Mouse (Mus musculus) stomach, postnatal 0 days (tissue): ENCODE measurements at regions not wholly inside any gene's neighbourhood (a gene's known extent, or its start where the extent isn't known, plus 50 kb on each side); places are given as distances from the start of the nearest gene placed in this dataset.

Experiments used
- ATAC-seq: fragments of 200-750 bp; cut with Nextera tagmentation; 2 replicates; pipeline ENCODE4 v1.8.0; 2017; ENCODE audit not compliant: low FRiP score, low TSS enrichment
- DNase-seq: peaks from one replicate; pipeline ENCODE4 v3.0.0-alpha.2; 2016; ENCODE audit warnings: low spot score
- H3K27ac ChIP-seq: fragments of 300-500 bp; sonication (generic); replicated peaks from 2 replicates; pipeline ENCODE4 v1.5.1; 2014; ENCODE audit warnings: mild to moderate bottlenecking, control low read depth
- H3K27me3 ChIP-seq: fragments of 300-500 bp; sonication (generic); 2 replicates; pipeline ENCODE4 v1.6.1; 2014; ENCODE audit warnings: low read length; ENCODE audit not compliant: control insufficient read depth, insufficient read depth
- H3K36me3 ChIP-seq: fragments of 300-500 bp; sonication (generic); 2 replicates; pipeline ENCODE4 v1.6.1; 2014; ENCODE audit warnings: low read length, mixed read lengths; ENCODE audit not compliant: control insufficient read depth, insufficient read depth
- H3K4me1 ChIP-seq: fragments of 300-500 bp; sonication (generic); replicated peaks from 2 replicates; pipeline ENCODE4 v1.6.1; 2014; ENCODE audit warnings: antibody characterized with exemption; ENCODE audit not compliant: control insufficient read depth, insufficient read depth
- H3K4me2 ChIP-seq: fragments of 300-500 bp; sonication (generic); replicated peaks from 2 replicates; pipeline ENCODE4 v1.6.1; 2014; ENCODE audit warnings: low read depth, mild to moderate bottlenecking, control low read depth, moderate library complexity
- H3K4me3 ChIP-seq: fragments of 300-500 bp; sonication (generic); 2 replicates; pipeline ENCODE4 v1.5.1; 2014; ENCODE audit warnings: low read depth, low read length, control low read depth
- H3K9ac ChIP-seq: fragments of 300-500 bp; sonication (generic); 2 replicates; pipeline ENCODE4 v1.6.1; 2014; ENCODE audit warnings: mild to moderate bottlenecking, low read length, control low read depth, mixed read lengths
- H3K9me3 ChIP-seq: fragments of 300-500 bp; sonication (generic); 2 replicates; pipeline ENCODE4 v1.6.1; 2016; ENCODE audit warnings: low read length; ENCODE audit not compliant: control insufficient read depth
- CTCF ChIP-seq: IDR thresholded peaks from 2 replicates; pipeline ENCODE4 v1.5.1; 2016; ENCODE audit warnings: antibody characterized with exemption, low read depth, mild to moderate bottlenecking, moderate library complexity
- EP300 ChIP-seq: optimal IDR thresholded peaks from 2 replicates; pipeline ENCODE3; 2016; ENCODE audit warnings: antibody characterized with exemption
- WGBS: fragments of 180-500 bp; shearing (Covaris S2); extraction: QIAGEN DNeasy Blood & Tissue Kit; methylation state at CpG from one replicate; pipeline ENCODE4 v1.1.7; 2014; 5-methylcytosine and 5-hydroxymethylcytosine counted together

GRCm38 (mm10) chr4:67539466-67539865 is 712.1 kb downstream of the Tlr4 start:
- no peak overlapping the region for H3K9ac ChIP-seq
- 60% methylated on average over 5 of the region's 5 CpGs for WGBS
- no peaks in the 10 kb centered on the region for H3K36me3 ChIP-seq
- TF ChIP-seq CTCF (no peak), EP300 (no peak)
- H3K4me2 ChIP-seq = no peak overlapping the region
- H3K27ac ChIP-seq = no peak overlapping the region
- H3K4me3 ChIP-seq = no peak overlapping the region
- ATAC-seq = no peak
- H3K4me1 ChIP-seq = no peaks in the 10 kb centered on the region
- H3K9me3 ChIP-seq = no peaks in the 10 kb centered on the region
- no peak for DNase-seq
- no peaks in the 10 kb centered on the region for H3K27me3 ChIP-seq

- no peak for DNase-seq
- H3K27ac ChIP-seq = no peak overlapping the region
- no peak for ATAC-seq
- no peaks in the 10 kb centered on the region for H3K9me3 ChIP-seq
- no peak overlapping the region for H3K4me2 ChIP-seq
- H3K27me3 ChIP-seq = no peaks in the 10 kb centered on the region
- H3K4me1 ChIP-seq = no peaks in the 10 kb centered on the region
- WGBS = 68% methylated on average over 1 of the region's 1 CpGs
- no peaks in the 10 kb centered on the region for H3K36me3 ChIP-seq
- no peak overlapping the region for H3K9ac ChIP-seq
- H3K4me3 ChIP-seq = no peak overlapping the region
- TF ChIP-seq CTCF = no peak
- TF ChIP-seq EP300 = no peak
These were observed 718.6 kb downstream of the Tlr4 start for GRCm38 (mm10) chr4:67546013-67546412.

DNA sequence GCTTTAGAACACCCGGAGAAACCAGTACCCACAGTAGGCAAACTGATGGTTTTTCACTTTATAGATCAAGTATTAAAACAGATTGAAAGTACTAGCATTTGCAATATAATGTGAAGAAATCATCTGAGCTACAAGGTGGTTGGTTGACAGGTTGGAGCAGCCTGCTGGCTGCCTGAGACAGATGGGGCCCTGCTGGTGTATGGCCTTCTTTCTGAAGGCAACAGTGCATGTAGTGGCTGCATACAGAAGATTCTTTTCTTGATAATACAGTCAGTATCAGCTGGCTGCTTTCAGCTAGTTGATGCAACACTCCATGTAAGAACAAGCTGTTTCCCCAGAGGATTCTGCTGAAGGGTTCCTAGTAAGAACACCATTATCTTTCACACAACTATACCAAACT is 720.6 kb downstream of the Tlr4 start:
- WGBS = 87% methylated on average over 1 of the region's 1 CpGs
- Histone ChIP-seq H3K27me3 (no peaks in the 10 kb centered on the region), H3K4me1 (no peaks in the 10 kb centered on the region), H3K9ac (no peak overlapping the region), H3K4me2 (no peak overlapping the region), H3K36me3 (no peaks in the 10 kb centered on the region), H3K4me3 (no peak overlapping the region), H3K27ac (no peak overlapping the region), H3K9me3 (no peaks in the 10 kb centered on the region)
- ATAC-seq (no peak), DNase-seq (no peak)
- TF ChIP-seq CTCF = no peak

DNA sequence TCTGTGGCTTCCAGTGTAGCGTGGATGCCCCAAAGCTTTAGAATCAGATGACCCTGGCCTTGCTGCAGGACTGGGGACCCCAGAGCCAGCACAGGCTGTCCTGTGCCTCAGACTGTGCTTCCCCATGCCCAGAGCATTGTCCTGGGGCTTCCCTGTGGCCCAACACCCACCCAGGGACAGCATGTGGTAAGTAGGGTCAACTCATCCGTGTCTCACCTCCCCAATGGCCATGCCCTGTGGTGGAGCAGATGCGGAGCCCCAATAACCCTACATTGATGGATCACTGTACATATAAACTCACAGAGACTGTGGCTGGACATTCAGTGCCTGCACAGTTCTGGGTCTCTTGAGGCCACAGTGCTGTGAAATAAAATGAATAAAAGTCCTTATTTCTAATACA is 726.1 kb downstream of the Tlr4 start:
- H3K4me3 ChIP-seq = no peak overlapping the region
- WGBS = 79% methylated on average over 3 of the region's 3 CpGs
- H3K9me3 ChIP-seq = no peaks in the 10 kb centered on the region
- ATAC-seq (no peak), DNase-seq (no peak)
- H3K36me3 ChIP-seq = no peaks in the 10 kb centered on the region
- no peak overlapping the region for H3K9ac ChIP-seq
- H3K27ac ChIP-seq = no peak overlapping the region
- H3K4me1 ChIP-seq = no peaks in the 10 kb centered on the region
- H3K27me3 ChIP-seq = no peaks in the 10 kb centered on the region
- H3K4me2 ChIP-seq = no peak overlapping the region
- TF ChIP-seq EP300 (no peak), CTCF (no peak)

GRCm38 (mm10) chr4:67574816-67575215 is 747.4 kb downstream of the Tlr4 start:
- H3K4me2 ChIP-seq = no peak overlapping the region
- no peaks in the 10 kb centered on the region for H3K4me1 ChIP-seq
- DNase-seq = no peak
- H3K9ac ChIP-seq = no peak overlapping the region
- H3K27me3 ChIP-seq = no peaks in the 10 kb centered on the region
- no peak for ATAC-seq
- 79% methylated on average over 3 of the region's 3 CpGs for WGBS
- H3K36me3 ChIP-seq = no peaks in the 10 kb centered on the region
- TF ChIP-seq CTCF = no peak
- TF ChIP-seq EP300 = no peak
- no peaks in the 10 kb centered on the region for H3K9me3 ChIP-seq
- no peak overlapping the region for H3K4me3 ChIP-seq
- no peak overlapping the region for H3K27ac ChIP-seq

DNA sequence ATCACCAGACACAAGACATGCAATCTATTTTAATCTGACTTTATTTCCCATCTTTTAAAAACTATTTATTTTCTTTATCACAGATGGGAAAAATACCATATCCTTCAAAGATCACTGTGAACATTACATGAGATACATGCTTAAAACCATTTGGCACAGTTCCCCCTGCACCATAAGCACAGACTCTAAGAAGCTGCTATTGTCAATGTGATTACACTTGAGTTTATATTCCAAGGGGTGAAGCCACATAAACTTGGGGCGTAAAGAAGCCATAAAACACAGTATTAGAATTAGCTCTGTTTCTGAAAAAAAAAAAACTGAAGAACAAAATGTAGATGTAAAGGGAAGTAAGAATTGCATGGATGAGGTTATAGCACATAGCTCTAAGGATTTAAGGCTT is 762.1 kb downstream of the Tlr4 start:
- DNase-seq (no peak), ATAC-seq (no peak)
- Histone ChIP-seq H3K36me3 (no peaks in the 10 kb centered on the region), H3K4me3 (no peak overlapping the region), H3K4me1 (no peaks in the 10 kb centered on the region), H3K27ac (no peak overlapping the region), H3K4me2 (no peak overlapping the region), H3K27me3 (no peaks in the 10 kb centered on the region), H3K9ac (no peak overlapping the region), H3K9me3 (no peaks in the 10 kb centered on the region)
- WGBS = 69% methylated on average over 1 of the region's 1 CpGs
- TF ChIP-seq CTCF = no peak
- TF ChIP-seq EP300 = no peak
